Mouse (Mus musculus) urinary bladder, postnatal 10 days (tissue): Measurements from ENCODE around the gene Midn.

Experiments
- DNase-seq: peaks from one replicate; pipeline ENCODE4 v3.0.0; 2022; ENCODE audit warnings: low spot score

Gene Midn

DNA sequence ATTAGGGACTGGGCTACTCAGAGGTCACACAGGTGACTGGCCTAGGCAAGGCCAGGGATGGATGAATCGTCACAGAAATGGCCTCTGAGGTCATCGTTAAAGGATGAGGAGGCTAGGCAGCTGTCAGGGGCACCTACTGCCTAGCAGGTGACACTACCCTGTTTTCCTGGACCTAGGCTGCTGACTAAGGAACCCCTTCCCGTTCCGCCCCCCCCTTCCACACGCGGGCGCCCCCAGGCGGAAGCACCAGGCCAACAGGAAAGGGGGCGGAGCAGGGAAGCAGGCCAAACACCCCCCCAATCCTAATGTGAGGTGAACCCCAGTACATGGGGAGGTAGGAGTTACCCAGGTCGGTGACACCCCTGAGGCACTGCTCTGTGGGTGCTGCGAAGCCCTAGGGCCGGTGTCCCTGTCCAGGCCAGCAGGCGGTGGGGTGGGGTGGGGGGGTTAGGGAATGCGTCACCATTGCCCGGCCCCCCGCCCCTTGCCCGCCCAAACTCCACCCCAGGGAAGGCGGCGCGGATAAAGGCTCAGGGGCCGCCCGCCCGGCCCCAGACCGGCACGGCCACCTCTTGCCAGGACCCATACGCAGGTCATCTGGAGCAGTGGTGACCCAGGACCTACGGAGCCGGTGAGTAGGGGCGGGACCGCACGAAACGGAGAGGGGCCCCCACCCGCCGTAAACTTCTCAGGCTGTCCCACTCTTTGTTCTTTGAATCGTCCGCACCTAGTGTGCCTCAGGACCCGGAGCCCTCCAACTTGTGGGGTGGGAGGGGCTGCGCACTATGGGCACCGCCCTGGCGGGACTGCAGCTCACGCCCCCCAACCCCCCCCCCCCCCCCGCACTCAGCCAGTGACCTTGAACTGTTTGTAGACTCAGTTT lies at the start of gene Midn:
Midn (plus strand) TSS at position 554 of the 883 bp plus-strand sequence.
- no peak for DNase-seq

DNA sequence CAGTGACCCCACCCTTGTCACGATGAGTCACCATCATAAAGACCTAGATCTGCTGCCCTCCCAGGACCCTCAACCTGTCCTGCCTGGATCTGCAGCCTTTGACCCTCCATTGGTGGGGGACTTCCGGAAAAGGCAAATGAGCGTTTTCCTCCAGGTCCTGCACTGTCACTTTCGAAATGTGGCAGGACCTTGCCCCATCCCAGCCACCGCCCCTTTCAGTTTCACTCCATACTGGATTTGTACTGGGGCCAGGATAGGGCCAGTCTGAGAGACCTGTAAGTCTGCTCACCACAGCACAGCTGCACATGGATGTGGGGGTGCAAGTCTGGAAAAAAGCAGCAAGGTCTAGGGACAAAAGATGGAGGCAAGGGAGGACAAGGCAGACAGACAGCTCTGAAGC lies 49.4 kb upstream of the Midn start:
- DNase-seq: no peak

DNA sequence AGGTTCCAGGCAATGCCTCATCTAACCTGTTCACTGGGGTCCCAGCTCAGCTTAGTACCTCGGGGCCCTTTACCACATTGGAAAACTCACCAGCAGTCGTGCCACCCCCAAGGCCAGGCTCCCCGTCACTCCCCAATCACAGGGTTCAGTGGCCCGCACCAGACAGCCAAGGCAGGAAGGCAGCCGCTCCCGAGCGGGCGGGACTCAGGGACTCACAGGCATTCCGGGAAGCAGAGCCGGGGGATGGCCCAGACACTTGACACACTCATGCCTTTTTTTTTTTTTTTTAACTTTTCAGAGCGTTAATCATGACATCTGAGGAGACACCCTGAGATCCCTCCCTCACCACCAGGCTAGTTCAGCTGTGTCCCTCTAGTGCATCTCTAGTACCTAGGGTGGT lies 47.1 kb upstream of the Midn start:
- no peak for DNase-seq

DNA sequence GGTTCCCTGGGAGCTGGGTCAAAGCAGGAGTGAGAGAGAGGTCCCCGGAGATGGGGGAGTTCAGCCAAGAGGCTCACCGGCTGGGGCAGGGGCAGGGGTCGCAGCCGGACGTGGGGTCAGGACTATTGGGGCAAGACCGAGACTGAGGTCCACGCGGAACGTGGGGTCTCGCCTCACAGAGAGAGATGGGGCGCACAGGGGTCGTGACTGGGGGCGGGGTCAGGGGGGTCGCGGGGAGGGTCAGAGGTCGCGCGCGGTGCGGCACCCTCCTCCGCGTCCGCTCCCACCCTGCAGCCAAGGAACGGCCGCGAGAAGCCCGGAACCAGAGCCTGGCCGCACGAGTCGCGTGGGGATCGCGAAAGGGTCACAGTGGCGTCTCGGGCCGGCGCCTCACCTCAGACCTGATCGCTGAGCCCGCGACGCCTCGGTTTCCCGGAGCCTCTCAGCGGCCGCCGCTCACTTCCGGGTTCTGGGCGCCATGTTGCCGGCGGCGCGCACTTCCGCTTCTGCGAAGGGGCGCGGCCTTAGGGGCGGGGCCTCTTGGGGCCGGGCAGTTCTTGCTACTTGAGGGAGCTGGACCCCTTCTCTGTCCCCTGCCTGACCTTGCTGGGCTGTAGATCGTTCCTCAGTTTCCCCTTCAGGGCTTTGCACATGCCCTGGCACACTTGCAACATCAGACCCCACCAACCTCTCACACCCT lies 45.7 kb upstream of the Midn start:
- DNase-seq: peak; percentile 38

DNA sequence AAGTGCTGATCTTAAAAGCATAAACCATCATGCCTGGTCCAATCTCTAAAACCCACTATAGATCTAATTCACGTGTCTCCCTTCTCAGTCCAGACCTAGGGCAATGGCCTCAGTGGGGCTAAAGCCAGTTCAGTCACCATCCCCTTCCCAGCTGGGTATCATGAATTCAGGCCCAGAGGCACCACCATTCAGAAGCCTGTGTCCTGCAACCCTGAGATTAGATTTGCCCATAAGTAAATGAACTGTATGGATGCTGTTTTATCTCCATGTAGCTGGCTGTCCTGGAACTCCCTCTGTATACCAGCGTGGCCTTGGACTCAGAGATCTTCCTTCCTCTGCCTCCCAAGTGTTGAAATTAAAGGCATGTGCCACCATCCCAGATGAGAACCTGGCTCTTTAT lies 45.0 kb upstream of the Midn start:
- no peak for DNase-seq

DNA sequence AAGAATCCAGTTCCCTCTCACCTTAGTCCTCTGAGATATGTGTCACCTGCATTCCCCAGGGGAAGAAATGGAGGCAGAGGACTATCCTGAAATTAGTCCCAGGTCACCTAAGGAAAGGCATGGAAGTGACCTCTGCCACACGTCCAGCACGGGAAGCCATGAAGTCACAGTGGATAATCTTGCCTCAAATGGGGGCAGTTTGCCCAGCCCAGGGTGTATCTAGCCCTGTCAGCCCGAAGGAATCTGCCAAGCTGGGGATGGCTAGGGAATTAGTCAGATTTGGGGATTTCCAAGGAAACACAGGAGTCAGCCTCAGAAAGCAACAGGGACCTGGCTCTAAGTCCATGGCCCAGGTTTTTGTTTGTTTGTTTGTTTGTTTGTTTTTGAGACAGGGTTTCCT lies 43.9 kb upstream of the Midn start:
- DNase-seq: no peak

DNA sequence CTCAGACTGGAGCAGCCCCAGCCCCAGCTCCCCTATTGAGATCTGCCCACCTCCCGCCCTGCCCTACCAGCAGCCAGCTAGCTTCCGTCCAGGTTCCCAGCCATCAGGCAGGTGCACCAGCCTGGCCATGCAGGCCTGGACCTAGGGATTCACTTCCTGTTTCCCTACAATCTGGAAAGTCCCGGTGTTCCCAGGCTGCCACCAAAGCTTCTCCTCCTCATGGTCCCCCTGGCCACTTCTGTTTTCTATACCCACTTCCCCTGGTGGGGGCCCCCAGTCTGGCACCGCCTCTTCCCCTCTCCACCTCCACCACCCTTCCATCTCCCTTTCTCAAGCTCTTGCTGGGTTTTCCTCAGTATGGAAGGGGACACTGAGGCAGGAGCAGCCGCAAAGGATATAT lies 42.6 kb upstream of the Midn start, which contains the start of gene Sbno2:
Sbno2 (minus strand) TSS at position 112 of the 400 bp plus-strand sequence.
- DNase-seq: no peak

DNA sequence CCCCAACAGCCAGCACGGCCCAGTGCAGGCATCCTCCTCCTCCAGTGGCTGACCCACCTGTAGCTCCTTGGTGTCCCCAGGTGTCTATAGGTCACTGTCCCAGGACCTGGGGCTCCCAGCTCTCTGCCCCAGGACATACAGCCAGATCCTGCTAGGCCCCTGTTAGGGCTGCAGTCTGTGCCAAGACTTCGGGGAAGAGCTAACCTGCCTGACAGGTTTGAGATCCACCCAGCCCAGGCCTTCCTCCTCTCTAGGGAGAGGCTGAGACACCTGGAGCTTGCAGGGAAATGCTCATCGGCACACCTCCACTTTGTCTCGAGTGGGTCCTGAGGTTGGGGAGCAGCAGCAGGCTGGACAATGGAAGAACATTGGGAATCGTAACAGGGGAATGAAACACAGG lies 42.1 kb upstream of the Midn start:
- no peak for DNase-seq

DNA sequence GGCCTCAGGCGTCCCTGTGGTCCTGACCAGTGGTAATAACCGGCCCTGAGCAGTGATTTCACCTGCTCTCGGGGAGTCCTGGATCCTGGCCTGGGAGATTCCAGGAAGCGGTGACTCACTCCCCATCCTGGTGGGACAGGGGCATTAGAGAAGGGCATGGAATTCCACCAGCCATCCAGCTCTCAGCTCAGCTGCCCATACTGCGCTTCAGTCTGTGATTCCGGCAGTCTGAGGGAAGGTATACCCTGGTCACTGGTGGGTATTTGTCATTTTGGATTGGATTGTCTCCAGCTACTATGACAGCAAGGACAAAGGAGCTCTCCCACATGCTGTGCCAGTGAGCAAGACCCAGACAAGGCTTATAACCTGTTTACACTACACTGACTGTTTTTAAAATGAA lies 40.4 kb upstream of the Midn start:
- no peak for DNase-seq

DNA sequence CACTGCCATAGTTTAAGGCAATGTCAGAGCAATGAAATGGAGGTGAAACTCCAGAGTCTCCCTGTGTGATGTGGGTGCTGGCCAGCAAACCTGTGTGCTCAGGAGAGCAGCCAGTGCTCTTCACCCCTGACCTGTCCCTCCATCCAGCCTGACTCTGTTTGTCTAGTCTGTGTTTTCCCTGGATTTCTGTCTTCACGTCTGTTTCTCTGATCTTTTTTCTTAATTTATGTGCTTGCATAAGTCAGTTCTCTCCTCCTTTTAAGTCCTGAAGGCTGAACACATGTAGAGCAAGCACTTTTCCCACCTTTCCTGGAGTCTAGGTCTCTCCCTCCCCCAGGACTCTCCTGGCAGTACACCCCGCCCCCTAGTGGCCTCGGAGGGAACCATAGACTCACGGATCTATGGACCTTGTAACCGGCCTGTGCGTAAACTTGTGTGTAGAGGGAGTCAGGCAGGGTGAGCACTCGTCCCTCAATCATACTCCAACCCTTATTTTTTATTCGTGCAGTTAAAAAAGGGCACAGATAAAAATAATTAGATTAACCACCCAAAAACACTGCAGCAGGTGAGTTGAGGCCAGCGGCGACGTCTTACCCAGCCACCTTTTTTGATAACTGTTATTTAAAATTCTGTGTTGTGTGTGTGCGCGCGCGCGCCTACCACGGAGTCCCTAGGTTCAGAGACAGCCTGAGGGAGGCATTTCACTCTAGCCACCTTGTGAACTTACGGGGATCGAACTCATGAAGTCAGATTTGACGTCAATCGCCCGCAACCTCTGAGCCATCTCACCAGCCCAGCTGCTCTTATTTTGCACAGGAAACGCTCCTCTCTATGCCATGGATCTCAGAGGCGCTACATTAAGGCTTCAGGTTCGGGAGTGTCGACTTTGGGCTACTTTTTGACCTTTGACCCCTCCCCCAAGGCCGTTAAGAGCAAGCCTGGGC lies 33.5 kb upstream of the Midn start:
- DNase-seq: peak; percentile 80

DNA sequence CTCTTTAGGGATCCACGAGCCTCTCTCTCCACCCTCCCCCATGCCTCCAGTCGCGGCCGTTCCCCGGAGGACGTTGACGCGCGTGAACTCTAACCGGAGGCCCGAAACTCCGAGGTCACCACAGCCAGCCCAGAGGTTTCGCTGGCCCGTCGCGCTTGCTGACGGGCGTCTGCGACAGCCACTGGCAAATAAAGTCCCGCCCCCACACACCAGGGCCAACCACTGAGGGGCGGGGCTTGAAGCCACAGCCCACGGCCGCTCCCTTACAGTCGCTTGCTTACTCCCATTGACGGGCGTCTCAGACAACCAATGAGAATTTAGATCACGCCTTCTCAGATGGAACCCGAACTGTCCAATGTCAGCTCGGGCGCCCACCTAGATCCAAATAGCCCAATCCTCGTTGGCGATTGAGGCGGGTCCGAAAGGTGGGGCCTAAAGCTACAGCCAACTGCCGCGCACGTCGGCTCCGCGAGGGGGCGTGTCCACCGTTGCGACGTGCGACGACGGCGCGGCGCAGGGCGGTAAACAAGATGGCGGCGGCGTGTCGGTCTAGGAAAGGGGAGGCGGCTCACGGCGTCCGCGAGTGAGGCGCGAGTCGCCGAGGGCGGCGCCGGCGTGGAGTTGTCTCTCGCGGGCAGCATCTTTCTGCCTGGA lies 32.7 kb upstream of the Midn start, which contains the start of gene Stk11:
Stk11 (plus strand) TSS at position 514 of the 654 bp plus-strand sequence.
- peak; percentile 99 for DNase-seq

DNA sequence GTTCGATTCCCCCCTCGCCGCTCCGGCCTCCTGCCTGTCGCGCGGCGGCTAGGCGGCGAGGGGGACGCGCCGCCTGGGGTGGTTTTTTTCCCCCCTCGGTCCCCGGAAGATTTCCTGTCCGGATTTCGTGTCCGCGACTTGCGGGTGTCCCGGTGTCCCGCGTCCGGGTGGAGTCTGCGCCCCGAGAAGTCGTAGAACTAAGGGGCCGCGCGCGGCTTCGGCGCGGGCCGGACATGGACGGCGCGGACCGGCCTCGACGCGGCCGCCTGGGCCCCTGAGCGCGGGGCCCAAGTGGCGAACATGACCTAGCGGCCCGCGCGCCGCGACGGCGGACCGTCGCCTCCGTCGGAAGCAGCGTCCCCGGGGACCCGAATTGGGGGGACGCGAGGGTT lies 32.1 kb upstream of the Midn start:
- no peak for DNase-seq

DNA sequence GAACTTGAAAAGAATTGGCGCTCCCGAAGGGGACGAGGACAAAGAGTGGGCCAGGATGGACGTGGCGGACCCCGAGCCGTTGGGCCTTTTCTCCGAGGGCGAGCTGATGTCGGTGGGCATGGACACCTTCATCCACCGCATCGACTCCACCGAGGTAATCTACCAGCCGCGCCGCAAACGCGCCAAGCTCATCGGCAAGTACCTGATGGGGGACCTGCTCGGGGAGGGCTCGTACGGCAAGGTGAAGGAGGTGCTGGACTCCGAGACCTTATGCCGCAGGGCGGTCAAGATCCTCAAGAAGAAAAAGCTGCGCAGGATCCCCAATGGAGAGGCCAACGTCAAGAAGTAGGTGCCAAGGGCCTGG lies 31.5 kb upstream of the Midn start:
- no peak for DNase-seq

DNA sequence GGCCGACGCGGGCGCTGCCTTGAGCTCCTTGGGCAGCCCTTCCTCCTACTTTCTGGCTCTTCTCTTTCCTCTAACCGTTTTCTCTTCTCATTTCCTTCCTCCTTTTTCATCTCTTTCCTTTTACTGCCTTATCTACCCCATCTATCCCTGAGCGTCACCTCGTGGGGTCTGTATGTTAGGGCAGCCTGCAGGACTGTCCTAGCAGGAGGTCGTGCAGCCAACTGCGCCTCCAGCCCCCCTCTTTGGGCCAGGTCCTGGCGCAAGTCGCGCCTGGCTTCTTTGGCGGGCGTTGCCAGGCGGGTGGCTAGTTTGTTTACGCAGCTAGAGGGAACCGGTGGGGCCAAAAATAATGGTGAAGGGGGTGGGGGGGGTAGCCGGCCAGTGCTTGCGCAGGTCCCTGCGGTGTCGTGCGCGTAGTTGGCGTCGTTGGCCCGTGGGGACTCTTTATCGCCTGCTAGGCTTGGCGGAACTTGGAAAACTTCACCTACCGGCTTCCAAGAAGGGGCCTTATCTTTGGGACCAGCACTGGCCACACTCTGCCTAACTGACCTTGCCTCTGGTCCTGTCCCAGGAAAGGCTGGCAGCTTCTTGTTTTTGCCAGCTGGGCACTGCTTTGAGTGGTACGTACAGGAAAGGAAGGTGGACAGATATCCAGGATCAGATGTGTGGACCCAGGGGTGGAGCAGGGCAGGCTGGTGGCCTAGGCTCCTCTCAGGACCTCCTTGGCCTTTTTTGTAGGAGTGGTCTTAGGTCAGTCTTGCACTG lies 31.0 kb upstream of the Midn start:
- no peak for DNase-seq

DNA sequence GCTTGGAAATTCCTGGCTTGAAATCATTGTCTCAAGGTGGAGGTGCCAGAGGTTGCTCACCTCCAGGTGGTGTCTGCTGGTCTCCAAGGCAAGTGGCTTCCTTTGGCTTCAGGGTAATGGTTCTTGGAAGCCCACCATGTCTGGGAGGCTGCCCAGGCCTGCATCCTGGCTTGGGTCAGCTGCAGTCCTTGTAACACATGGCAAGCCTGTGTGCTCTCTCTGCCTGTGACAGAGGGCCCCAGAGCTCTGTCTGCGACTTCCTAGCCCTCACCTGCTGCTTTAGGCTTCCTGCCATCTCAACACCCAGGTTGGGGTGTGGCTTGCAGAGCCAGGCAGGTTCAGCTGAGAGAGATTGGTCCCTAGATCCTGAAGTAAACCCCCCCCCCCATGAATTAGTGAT lies 30.3 kb upstream of the Midn start:
- DNase-seq: no peak

DNA sequence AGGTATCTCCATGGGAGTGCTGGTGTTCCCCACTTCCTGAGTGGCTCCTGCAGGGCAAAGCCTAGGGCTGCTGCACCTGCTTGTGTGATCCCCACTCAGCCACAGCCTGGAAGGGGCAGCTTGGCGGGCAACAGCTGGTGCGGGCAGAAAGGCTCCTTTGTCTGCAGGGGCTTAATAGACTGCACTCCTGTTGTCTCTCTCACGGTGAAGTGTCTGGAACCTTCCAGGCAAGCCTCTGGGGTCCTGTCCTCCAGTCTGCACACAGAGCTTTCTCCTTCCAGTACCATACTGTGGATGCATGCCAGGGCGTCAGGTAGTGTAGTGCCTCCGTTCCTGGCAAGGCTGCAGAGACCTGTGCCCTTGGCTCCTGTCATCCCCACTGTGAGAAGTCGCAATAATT lies 29.5 kb upstream of the Midn start:
- DNase-seq: no peak

DNA sequence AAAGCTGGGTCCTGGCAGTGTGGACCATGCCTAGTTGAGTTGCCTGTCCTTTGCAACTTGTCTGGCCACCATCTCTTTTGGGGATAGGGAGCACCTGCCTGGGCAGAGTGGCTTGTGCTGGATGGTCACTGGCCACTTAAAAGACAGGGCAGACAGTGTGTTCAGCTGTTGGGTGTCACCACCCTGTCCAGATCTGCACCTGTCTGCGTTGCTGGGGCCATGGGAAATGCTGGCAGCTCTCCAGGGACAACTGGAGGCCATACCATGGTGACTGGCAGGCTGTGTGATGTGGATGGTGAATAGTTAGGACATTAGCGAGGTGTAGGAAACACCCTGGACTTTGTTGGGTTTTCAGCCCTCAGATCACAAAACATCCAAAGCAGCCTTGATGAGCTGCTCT lies 27.9 kb upstream of the Midn start:
- DNase-seq: no peak

DNA sequence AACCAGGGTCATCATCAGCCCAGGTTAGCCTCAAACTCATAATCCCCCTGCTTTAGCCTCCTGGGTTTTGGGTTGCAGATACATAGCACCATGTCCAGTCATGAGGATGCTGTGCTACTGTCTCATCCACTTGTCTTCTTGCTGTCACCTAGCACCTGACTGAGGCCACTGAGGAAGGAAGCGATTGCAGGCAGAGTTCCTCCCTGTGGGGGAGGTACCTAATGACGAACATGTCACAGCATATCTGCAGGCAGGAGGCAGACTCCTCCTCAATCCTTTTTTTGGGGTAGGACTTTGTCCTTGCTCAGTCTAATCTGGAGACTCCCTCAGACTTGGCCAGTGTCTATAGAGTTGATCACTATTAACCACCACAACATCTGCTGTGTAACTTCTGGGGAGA lies 26.4 kb upstream of the Midn start:
- no peak for DNase-seq

DNA sequence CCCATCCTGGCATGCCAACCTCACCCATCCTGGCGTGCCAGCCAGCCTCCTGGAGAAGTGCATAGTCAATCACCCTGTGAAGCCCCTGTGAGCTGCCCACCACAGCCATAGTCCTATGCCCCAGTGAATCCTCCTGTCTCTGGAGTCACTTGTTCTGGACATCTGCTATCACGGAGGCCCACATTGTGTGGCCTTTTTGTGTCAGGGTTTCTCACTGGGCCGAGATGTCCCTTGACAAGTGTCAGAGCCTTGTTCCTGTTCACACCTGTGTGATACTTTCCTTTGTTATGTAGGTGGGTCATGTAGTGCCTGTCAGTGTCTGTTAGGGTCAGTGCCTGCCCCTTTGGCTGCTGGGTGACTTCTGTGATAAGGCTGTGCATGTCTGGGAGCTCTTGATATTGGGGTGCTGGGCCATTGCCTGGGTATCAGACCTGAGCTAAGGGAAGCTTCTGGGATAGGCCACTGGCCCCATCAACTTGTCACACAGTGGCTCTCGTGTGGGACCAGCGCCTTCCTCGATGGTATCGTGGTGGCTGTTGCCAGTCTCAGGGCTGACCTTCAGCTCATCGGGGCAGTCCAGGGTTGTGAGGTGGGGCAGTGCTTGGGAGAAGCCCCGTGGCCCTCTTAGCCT lies 24.0 kb upstream of the Midn start:
- DNase-seq: no peak

DNA sequence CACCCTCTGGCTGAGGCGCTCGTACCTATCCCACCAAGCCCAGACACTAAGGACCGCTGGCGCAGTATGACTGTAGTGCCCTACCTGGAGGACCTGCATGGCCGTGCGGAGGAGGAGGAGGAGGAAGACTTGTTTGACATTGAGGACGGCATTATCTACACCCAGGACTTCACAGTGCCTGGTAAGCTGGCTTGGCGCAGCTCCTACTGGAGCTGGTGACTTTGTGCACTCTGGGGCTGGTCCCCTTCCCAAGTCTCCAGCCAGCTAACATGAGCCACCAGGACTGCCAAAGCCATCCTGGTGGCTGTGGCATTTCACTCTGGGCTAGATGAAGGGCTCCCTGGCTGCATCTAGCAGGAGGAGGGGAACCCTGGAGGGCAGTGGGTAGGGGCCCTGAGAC lies 20.2 kb upstream of the Midn start:
- DNase-seq: no peak

DNA sequence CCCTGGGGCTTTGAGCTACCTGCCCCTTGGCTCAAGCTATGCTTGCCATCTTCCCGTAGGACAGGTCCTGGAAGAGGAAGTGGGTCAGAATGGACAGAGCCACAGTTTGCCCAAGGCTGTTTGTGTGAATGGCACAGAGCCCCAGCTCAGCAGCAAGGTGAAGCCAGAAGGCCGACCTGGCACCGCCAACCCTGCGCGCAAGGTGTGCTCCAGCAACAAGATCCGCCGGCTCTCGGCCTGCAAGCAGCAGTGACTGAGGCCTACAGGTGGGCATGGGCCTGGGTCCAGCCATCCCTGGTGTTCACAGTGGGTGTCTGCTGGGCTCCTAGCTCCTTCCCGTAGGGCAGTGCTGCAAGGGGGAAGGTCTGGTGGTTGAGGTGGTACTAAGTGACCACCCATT lies 18.2 kb upstream of the Midn start:
- DNase-seq: no peak
